Mouse (Mus musculus) macrophage (primary cell): Measurements from ENCODE around the gene Cfap299. TPM values are rescaled to one million over a fixed set of nuclear protein-coding genes. Genes with fewer than 3 reads are reported as not detected.
"Not testable (repeated sequence)": the region's sequence is repeated elsewhere in the genome, so short reads cannot be mapped to it uniquely, and the experiment has no call there.

Experiments used
- H3K27ac ChIP-seq: fragments of 350-480 bp; formaldehyde crosslinking; 2 replicates; pipeline ENCODE4 v1.9.0; 2021
- H3K36me3 ChIP-seq: fragments of 350-480 bp; formaldehyde crosslinking; 2 replicates; pipeline ENCODE4 v1.9.0; 2021; ENCODE audit errors: inconsistent target
- H3K4me3 ChIP-seq: fragments of 350-480 bp; formaldehyde crosslinking; 2 replicates; pipeline ENCODE4 v1.9.0; 2021; ENCODE audit errors: inconsistent target
- H3K79me2 ChIP-seq: fragments of 350-480 bp; formaldehyde crosslinking; 2 replicates; pipeline ENCODE4 v1.9.0; 2021; ENCODE audit errors: inconsistent target
- WGBS: methylation state at CpG from one replicate; pipeline ENCODE4 v1.1.7; 2026; ENCODE audit warnings: inconsistent platforms; ENCODE audit not compliant: missing documents; 5-methylcytosine and 5-hydroxymethylcytosine counted together
- polyA plus RNA-seq: library from polyadenylated mRNA; stranded (reverse); fragments of 250-400 nt; gene quantifications from 3 replicates; pipeline ENCODE4 v1.2.4, GENCODE M21; 2018; ENCODE audit warnings: inconsistent platforms

Cfap299 gene
- polyA plus RNA-seq, 1 experiment from 2014 or later, result not detected

DNA sequence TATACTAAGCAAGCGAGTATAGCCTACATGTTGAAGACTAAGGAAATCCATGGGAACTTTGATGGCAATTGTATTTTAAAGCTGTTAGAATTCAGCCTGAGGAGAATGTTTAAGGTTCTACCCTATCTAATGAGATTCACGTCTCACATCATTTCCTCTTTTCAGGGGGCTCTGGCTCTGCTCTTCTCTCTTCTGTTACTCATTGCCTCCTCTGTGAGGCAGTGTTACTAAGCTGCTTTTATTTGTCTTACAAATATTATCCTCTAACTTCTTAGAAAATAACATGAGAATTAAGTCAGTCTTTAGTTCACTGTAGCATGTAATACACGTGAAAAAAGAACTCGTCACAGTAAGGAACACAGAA lies 246.3 kb downstream of the Cfap299 start:
- WGBS, result 70% methylated on average over 4 of the region's 4 CpGs

DNA sequence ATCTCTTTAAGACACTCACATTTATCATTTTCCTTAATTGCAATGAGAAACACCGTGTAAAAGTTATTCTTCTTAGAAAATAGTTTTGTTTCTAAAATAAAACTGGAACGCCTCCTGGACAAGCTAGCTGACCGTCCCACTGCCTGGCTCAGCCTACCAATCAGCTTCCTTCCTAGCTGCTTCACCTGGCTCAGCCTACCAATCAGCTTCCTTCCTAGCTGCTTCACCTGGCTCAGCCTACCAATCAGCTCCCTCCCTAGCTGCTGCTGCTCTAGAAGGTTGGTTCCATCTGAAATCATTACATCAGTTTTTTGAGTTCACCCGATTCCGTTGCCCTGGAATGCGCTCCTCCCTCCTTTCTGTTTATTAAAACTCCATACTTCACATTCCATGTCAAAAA lies 247.4 kb downstream of the Cfap299 start:
- not testable (repeated sequence) for H3K27ac ChIP-seq, H3K36me3 ChIP-seq, H3K79me2 ChIP-seq, H3K4me3 ChIP-seq
- WGBS, result 87% methylated on average over 6 of the region's 6 CpGs

More for the DNA sequence above, 246.3 kb downstream of the Cfap299 start:
- no peak overlapping the region for H3K4me3 ChIP-seq
- H3K36me3 ChIP-seq, result no peaks in the 10 kb centered on the region
- no peak overlapping the region for H3K27ac ChIP-seq
- H3K79me2 ChIP-seq, result no peaks in the 10 kb centered on the region

DNA sequence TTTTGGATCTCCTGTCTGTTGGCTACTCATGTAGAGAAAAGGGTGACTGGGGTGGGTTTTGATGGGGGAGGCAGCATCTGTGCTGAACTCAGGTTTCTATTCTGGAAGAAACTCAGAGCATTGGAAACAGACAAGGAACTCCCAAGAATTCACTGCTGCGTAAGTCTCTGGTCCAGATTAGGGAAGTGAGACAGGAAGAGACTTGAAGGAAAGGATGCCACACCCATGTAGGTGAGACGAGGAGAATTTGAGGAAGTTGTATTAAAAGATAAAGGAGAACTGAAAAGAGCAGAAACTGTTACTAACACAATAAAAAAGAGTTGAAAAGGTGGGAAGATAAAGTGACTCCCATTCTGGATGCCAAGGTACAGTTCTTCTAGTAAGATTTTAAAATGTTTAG lies 249.3 kb downstream of the Cfap299 start:
- no peaks in the 10 kb centered on the region for H3K36me3 ChIP-seq
- WGBS, result 5% methylated on average over 2 of the region's 2 CpGs
- no peaks in the 10 kb centered on the region for H3K79me2 ChIP-seq
- no peak overlapping the region for H3K4me3 ChIP-seq
- no peak overlapping the region for H3K27ac ChIP-seq

DNA sequence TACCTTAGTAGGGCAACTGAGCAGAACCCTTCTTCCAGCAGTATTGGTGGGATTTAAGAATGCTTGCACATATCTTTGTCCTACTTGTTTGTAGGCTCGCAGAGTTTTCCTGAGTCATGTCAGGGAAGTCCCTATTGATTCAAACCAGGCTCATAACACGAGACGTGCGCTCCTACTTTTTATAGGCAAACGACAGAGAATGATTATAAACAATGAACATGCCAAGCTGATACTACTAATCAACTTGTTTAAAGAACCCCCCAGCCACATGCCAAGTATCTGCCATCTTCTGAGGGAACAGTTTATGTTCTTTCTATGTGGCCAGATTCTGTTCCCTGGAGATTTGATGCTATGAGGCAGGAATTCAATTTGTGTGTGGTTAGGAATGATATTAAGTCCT lies 251.7 kb downstream of the Cfap299 start:
- Histone ChIP-seq H3K36me3 (no peaks in the 10 kb centered on the region), H3K79me2 (no peaks in the 10 kb centered on the region), H3K27ac (no peak overlapping the region), H3K4me3 (no peak overlapping the region)
- 75% methylated on average over 5 of the region's 5 CpGs for WGBS

DNA sequence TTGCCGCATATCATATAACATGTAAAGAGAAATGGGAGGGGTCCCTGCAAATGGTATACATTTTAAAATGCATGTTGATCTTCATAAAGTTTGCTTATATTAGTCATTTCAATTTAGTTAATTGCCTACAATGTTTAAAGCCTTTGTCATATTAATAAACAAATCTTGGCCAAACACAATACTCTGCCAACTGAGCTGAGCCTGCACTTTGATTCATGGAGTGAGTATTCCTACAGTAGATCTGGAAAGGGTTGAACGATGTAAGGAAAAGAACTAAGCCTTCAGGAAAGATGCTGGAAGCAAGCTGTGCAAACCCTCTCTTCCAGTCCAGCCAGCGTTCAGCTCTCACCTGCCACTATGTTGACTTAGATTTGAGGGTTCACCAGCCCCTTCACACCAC lies 252.9 kb downstream of the Cfap299 start:
- Histone ChIP-seq H3K79me2 (no peaks in the 10 kb centered on the region), H3K4me3 (no peak overlapping the region), H3K27ac (no peak overlapping the region), H3K36me3 (no peaks in the 10 kb centered on the region)
- 88% methylated on average over 2 of the region's 3 CpGs for WGBS

DNA sequence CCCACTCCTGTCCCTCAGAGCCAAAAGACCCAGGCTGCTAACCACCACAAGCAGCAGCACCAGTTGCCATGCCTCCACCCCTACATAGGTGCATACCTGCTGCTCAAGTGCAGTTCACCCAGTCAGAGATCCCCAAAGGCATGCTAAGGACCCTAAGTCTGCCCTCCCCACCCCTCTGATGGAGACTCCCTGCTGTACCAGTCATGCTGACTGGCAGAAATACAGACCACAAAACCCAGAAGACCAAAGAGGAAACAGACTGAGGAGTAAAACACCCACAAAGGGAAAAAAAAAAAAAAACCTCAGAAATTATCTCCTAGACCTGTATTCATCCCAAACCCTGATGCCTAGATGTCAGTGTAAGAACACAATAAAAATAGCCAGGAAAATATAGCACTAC lies 256.8 kb downstream of the Cfap299 start:
- Histone ChIP-seq H3K79me2 (no peaks in the 10 kb centered on the region), H3K27ac (no peak overlapping the region), H3K4me3 (no peak overlapping the region), H3K36me3 (no peaks in the 10 kb centered on the region)

DNA sequence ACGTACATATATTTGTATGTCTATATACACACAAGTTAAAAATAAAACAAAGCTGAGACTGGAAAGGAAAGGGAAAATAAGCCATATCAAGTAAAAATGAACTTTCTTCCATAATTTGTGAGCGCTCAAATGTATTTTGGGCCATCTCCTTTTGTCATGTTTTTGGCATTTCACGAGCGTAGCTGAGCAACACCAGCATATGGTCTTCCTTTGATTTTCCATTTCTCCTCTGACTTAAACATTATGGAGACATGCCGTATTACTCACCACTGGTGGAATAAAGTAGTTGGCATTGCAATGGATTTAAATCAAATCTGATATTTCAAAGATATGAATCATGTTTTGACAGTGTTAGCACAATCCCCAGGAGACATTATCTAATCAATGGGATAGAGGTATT lies 284.4 kb downstream of the Cfap299 start:
- H3K79me2 ChIP-seq, result no peaks in the 10 kb centered on the region
- no peak overlapping the region for H3K27ac ChIP-seq
- WGBS, result 86% methylated on average over 5 of the region's 5 CpGs
- H3K4me3 ChIP-seq, result no peak overlapping the region
- H3K36me3 ChIP-seq, result no peaks in the 10 kb centered on the region

DNA sequence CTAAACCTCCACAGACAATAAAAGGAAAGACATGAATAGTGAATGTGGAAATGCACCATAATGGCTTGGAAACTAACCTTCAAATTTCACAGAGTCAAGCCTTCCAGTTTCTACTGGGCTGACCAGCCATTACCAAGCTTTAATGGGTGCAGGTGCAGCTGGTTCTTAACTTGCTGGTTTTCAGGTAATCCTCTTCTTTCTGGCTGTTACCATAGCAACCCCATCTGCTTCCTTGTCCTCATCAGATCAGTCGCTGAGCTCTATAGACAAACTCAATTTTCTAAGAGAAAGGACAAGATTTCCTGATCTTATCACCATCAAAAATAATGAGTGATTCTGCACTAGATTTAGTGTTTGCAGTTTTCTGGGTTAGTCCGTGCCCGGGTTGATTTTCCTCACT lies 287.8 kb downstream of the Cfap299 start:
- H3K79me2 ChIP-seq, result no peaks in the 10 kb centered on the region
- 81% methylated on average over 3 of the region's 3 CpGs for WGBS
- H3K36me3 ChIP-seq, result no peaks in the 10 kb centered on the region
- H3K4me3 ChIP-seq, result no peak overlapping the region
- H3K27ac ChIP-seq, result no peak overlapping the region

DNA sequence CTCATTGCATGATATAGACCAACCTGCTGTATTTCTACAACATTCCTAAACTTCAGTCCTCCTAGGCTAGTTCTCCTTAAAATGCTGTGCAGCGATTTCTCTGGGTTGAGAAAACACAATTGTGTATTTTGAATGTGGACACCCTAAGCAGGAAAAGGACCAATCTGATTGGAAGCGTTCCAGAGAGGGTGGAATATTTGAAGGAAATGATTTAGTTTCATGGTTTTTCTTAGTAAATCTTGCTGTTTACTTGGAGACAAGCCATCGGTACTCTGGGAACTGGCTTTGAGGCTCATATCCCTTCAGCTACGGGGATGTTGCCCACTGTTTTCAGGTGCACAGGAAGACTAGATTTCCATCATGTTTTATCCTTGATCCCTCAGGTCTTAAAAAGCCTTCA lies 288.3 kb downstream of the Cfap299 start:
- H3K79me2 ChIP-seq, result no peaks in the 10 kb centered on the region
- H3K36me3 ChIP-seq, result no peaks in the 10 kb centered on the region
- H3K27ac ChIP-seq, result no peak overlapping the region
- no peak overlapping the region for H3K4me3 ChIP-seq
- WGBS, result 55% methylated on average over 4 of the region's 4 CpGs

DNA sequence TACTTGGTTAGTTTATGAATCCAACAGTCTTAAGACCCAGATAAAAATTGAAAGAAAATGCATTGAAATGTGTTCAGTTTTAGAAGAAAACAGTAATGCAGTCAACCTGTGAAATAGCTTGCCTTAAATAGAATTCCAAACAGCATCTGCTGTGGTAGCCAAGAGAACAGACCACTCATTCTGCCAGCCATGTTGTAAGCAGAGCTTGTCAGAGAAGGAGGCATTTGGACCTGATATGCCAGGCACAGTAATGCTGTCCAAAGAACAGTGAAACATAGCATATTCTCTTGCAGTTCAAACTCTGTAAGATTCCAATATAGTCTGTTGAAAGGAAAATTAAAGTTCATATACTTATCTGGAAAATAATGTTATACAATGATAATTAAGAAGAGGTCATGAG lies 321.2 kb downstream of the Cfap299 start:
- Histone ChIP-seq H3K79me2 (no peaks in the 10 kb centered on the region), H3K36me3 (no peaks in the 10 kb centered on the region), H3K4me3 (no peak overlapping the region), H3K27ac (no peak overlapping the region)

DNA sequence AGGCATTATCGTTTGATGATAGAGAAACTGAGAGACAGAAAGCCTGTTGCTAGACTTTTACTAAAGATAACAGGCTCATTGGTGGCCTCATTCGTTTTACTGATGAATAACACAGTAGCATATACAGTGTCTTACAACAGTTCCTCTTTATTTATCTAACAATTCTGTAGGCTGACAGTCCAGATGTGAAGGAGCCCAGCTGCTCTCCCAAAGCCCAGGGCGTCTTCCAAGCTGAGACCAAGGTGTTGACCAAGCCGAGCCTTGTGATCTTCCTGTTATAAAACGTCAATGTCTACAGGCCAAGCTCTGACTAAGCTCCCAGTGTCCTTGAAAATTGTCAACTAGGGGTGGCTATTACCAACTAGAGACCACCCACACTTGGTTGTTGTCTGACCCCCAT lies 321.9 kb downstream of the Cfap299 start:
- 83% methylated on average over 5 of the region's 5 CpGs for WGBS
- H3K36me3 ChIP-seq, result no peaks in the 10 kb centered on the region
- no peak overlapping the region for H3K4me3 ChIP-seq
- no peaks in the 10 kb centered on the region for H3K79me2 ChIP-seq
- H3K27ac ChIP-seq, result no peak overlapping the region

DNA sequence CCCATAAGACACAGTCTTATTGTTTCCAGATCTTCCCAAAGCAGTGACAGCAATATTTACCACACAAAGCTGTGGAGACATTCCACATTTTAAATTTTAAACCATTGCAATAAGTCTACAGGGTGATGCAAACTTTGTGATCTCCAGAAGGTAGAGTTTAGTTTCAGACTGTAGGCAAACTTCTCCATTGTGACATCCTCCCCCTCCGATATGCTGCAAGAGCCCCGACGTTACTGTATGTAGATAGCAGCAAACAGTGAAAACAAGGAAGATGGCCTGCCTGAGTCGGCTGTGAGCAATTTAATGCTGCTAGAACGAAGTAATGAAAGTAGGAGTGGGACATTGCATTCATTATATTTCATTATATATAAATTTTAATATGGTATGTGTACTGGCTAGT lies 359.1 kb downstream of the Cfap299 start:
- no peak overlapping the region for H3K4me3 ChIP-seq
- H3K27ac ChIP-seq, result no peak overlapping the region
- 85% methylated on average over 5 of the region's 5 CpGs for WGBS
- H3K79me2 ChIP-seq, result no peaks in the 10 kb centered on the region
- no peaks in the 10 kb centered on the region for H3K36me3 ChIP-seq

DNA sequence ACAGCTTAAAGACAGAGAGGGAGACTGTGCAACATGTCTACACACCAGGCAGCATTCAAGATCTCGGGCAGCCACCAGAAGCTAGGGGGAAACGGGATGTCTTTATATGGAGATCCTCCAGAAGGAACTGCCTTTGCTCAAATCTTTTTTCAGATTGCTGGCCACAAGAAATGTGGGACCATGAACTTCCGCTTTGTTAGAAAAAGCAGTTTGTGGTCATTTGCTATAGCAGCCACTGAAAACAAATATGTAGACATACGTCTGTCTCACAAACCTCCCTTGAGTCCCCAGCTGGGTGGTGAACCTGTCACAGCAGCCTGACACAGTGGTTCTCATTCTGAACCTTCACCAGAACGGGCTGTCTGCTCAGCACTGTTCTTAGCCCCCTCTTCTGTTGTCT lies 363.0 kb downstream of the Cfap299 start:
- WGBS, result 29% methylated on average over 5 of the region's 5 CpGs
- Histone ChIP-seq H3K79me2 (no peaks in the 10 kb centered on the region), H3K27ac (no peak overlapping the region), H3K4me3 (no peak overlapping the region), H3K36me3 (no peaks in the 10 kb centered on the region)

DNA sequence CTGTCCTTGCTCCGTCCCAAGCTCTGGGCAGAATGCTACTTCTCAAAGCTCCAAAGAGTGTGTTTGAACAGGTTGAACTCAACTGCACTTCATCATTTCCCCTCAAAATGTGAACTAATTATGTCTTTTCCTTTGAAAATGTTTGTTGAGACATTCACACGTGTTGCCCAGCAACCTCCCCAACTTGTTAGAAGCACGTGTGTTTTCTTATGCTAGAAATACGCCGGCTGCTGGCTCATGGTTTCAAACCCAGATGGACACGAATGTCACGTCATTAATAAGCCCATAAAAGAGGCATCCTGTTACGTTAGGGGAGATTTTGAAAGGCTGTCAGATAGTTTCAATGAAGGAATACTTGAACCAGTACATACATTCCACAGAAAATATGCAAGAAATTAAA lies 367.2 kb downstream of the Cfap299 start:
- 87% methylated on average over 8 of the region's 8 CpGs for WGBS
- Histone ChIP-seq H3K27ac (no peak overlapping the region), H3K36me3 (no peaks in the 10 kb centered on the region), H3K4me3 (no peak overlapping the region), H3K79me2 (no peaks in the 10 kb centered on the region)

DNA sequence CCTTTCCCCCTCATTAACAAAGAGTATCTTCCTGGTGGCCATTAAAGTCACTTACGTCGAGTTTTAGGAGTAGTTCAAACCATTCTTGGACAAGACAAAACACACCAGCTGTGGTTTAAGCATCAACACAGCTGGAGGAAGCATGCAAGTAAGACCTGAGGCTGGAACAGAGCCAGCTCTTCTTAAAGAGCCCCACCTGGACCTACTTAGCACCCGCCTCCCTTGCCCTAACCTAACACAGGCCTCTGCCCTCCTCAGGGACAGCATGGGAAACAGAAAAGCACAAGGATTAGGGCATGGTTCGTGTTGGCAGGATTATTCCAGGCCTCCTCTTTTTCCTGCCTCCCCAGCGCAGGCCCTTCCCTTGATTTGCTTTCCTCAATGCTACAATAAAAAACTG lies 374.9 kb downstream of the Cfap299 start:
- H3K4me3 ChIP-seq, result no peak overlapping the region

DNA sequence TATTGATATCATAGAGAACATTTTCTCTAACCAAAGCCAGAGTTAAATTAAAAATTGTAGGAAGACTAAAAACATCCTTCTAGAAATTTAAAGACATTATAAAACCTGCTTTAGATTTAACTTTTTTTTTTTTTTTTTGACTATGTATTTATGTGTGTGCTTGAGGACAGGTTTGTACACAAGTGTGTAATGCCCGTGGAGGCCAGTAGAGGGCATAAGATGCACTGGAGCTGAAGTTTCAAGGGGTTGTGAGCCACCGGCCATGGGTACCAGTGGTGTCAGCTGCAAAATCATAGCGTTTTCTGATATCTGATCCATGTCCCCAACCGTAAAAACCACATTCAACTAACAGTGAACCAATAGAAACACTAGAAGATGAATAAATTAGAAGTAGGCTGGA lies 377.5 kb downstream of the Cfap299 start:
- Histone ChIP-seq H3K27ac (no peak overlapping the region), H3K4me3 (no peak overlapping the region), H3K79me2 (no peaks in the 10 kb centered on the region), H3K36me3 (no peaks in the 10 kb centered on the region)
- WGBS, result 71% methylated on average over 4 of the region's 4 CpGs

More for the DNA sequence above, 374.9 kb downstream of the Cfap299 start:
- 82% methylated on average over 5 of the region's 5 CpGs for WGBS
- Histone ChIP-seq H3K36me3 (no peaks in the 10 kb centered on the region), H3K79me2 (no peaks in the 10 kb centered on the region), H3K27ac (no peak overlapping the region)

DNA sequence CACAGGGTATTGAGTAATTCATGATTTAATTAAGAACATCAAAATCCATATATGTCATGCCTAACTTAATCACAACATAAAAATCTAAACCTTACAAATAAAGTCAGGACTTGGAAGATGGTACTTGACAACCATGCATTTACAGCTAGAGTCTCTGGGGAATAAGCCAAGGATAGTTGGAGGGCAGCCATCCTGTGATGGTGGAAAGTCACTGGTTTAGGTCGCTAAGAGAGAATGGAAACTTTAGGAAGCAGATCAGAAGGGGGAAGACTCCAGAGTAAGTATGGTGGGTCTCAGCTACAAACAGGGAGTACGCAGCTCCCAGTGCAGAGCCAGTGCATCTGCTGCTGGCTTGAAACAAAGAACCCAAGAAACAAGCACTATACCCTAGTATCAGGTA lies 386.3 kb downstream of the Cfap299 start:
- WGBS, result 74% methylated on average over 2 of the region's 2 CpGs
- no peaks in the 10 kb centered on the region for H3K36me3 ChIP-seq
- no peaks in the 10 kb centered on the region for H3K79me2 ChIP-seq
- H3K4me3 ChIP-seq, result no peak overlapping the region
- no peak overlapping the region for H3K27ac ChIP-seq
